Mouse (Mus musculus) C2C12 (cell line): Measurements from ENCODE around the gene Pecr. TPM values are rescaled to one million over a fixed set of nuclear protein-coding genes. Genes with fewer than 3 reads are reported as not detected.

Experiments
- H3K27me3 ChIP-seq: one replicate; pipeline ENCODE4 v1.6.1; 2011; ENCODE audit not compliant: control insufficient read depth, insufficient read depth, insufficient read length
- H3K36me3 ChIP-seq: one replicate; pipeline ENCODE4 v1.6.1; 2011; ENCODE audit not compliant: control insufficient read depth, insufficient read depth
- H3K4me3 ChIP-seq: one replicate; pipeline ENCODE4 v1.5.1; 2011; ENCODE audit warnings: mild to moderate bottlenecking, control low read depth; ENCODE audit not compliant: poor library complexity, insufficient read depth, severe bottlenecking
- H3K79me2 ChIP-seq: one replicate; pipeline ENCODE4 v1.6.1; 2011; ENCODE audit not compliant: control insufficient read depth, insufficient read depth
- H3K79me3 ChIP-seq: one replicate; pipeline ENCODE4 v1.6.1; 2011; ENCODE audit warnings: low read depth, control low read depth
- H3ac ChIP-seq: one replicate; pipeline ENCODE3; 2011; ENCODE audit warnings: low read depth; ENCODE audit not compliant: control insufficient read depth, insufficient read length
- CEBPB ChIP-seq: IDR thresholded peaks from one replicate; pipeline ENCODE4 v1.6.1; 2011; ENCODE audit warnings: low read depth, mild to moderate bottlenecking, control low read depth, moderate library complexity
- CTCF ChIP-seq: IDR thresholded peaks from one replicate; pipeline ENCODE4 v1.5.1; 2011; ENCODE audit not compliant: control insufficient read depth, insufficient read depth, insufficient read length
- FOSL1 ChIP-seq: IDR thresholded peaks from one replicate; pipeline ENCODE4 v1.8.0; 2011; ENCODE audit warnings: mild to moderate bottlenecking, low read length; ENCODE audit not compliant: poor library complexity, insufficient read depth, severe bottlenecking
- MAX ChIP-seq: IDR thresholded peaks from one replicate; pipeline ENCODE4 v1.6.1; 2011; ENCODE audit warnings: mild to moderate bottlenecking, control low read depth
- MYOD1 ChIP-seq: IDR thresholded peaks from one replicate; pipeline ENCODE4 v1.6.1; 2011; ENCODE audit warnings: low read depth; ENCODE audit not compliant: control insufficient read depth, insufficient read length
- MYOG ChIP-seq: IDR thresholded peaks from one replicate; pipeline ENCODE4 v1.6.1; 2011; ENCODE audit not compliant: control insufficient read depth, insufficient read length; ENCODE audit errors: extremely low read depth
- USF1 ChIP-seq: IDR thresholded peaks from one replicate; pipeline ENCODE4 v1.6.1; 2011; ENCODE audit warnings: low read depth, mild to moderate bottlenecking, control low read depth, moderate library complexity
- polyA plus RNA-seq: library from polyadenylated mRNA; unstranded; fragments of >200 nt; fragmentation: generic; extraction: Trizol; gene quantifications from one replicate; pipeline ENCODE4 v1.2.1, GENCODE M21; 2012; ENCODE audit warnings: missing spikeins

The Pecr gene
- polyA plus RNA-seq, 1 experiment: 16.8 TPM

DNA sequence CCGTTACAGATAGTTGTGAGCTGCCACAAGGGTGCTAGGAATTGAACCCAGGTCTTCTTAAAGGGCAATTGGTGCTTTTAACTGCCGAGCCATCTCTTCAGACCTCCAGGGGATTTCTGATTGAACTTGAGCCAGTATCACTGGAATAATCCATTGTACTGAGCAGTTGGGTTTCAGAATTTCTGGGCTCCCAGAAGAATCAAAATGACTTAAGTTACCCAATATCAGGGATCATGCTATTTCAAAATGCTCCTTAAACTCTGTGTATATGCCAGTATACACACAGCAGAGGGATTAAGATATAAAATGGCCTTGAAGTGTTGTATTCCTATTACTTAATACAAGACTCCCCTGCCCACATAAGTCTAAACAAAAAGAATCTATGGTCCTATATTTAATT, 7.8 kb upstream of the Pecr start:
- Histone ChIP-seq H3K4me3 (no peak overlapping the region), H3ac (no peak overlapping the region), H3K79me3 (no peaks in the 10 kb centered on the region), H3K79me2 (no peaks in the 10 kb centered on the region), H3K36me3 (no peaks in the 10 kb centered on the region), H3K27me3 (no peaks in the 10 kb centered on the region)
- TF ChIP-seq MYOD1: no peak
- no peak for TF ChIP-seq CTCF
- no peak for TF ChIP-seq MYOG
- TF ChIP-seq CEBPB: no peak
- TF ChIP-seq USF1: no peak
- TF ChIP-seq MAX: no peak
- TF ChIP-seq FOSL1: no peak

DNA sequence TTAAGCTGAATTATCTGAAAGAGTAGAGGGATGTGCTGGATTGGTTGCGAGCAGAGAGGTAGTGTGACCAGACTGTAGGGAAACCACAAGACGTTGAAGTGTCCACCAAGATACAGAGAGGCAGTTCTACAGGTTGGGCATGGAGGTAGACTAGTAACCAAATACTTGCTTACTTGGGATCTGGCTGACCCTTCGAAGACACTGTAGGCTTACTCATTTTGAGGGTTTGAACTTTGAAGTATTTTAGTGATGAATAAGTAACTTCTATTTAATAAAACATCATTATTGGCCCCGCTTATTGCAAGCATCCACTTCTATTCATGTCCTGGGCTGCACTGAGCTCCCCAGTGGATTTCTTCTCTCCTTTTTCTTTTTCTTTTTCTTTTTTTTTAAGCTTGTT, 7.3 kb upstream of the Pecr start:
- H3K79me2 ChIP-seq: no peaks in the 10 kb centered on the region
- no peak overlapping the region for H3ac ChIP-seq
- H3K4me3 ChIP-seq: no peak overlapping the region
- H3K79me3 ChIP-seq: no peaks in the 10 kb centered on the region
- no peaks in the 10 kb centered on the region for H3K36me3 ChIP-seq
- no peaks in the 10 kb centered on the region for H3K27me3 ChIP-seq
- TF ChIP-seq MAX: no peak
- no peak for TF ChIP-seq CTCF
- no peak for TF ChIP-seq FOSL1
- TF ChIP-seq CEBPB: no peak
- TF ChIP-seq USF1: no peak
- TF ChIP-seq MYOG: no peak
- no peak for TF ChIP-seq MYOD1

DNA sequence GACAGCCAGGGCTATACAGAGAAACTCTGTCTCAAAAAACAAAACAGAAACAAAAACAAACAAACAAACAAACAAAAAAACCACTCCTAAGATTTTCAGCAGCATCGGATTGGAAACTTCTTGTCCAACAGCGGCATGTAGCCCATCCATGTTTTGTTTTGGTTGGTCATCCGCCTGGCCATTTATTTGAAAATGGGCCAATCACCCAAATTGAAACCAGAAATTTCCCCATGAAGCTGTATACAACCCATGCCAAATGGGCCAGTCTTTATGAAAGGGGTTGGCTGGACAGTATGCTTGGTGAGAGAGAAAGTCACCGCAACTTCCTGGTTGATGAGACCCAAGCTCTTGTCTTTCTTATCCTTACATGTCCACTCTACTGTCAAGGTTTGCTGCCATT, 6.8 kb upstream of the Pecr start:
- H3K79me3 ChIP-seq: no peaks in the 10 kb centered on the region
- no peak for TF ChIP-seq MYOD1
- TF ChIP-seq FOSL1: no peak
- TF ChIP-seq CTCF: no peak
- TF ChIP-seq CEBPB: no peak
- no peak for TF ChIP-seq USF1
- TF ChIP-seq MYOG: no peak
- TF ChIP-seq MAX: no peak
- no peak overlapping the region for H3K4me3 ChIP-seq
- H3K79me2 ChIP-seq: no peaks in the 10 kb centered on the region
- no peaks in the 10 kb centered on the region for H3K36me3 ChIP-seq
- no peak overlapping the region for H3ac ChIP-seq
- H3K27me3 ChIP-seq: no peaks in the 10 kb centered on the region

DNA sequence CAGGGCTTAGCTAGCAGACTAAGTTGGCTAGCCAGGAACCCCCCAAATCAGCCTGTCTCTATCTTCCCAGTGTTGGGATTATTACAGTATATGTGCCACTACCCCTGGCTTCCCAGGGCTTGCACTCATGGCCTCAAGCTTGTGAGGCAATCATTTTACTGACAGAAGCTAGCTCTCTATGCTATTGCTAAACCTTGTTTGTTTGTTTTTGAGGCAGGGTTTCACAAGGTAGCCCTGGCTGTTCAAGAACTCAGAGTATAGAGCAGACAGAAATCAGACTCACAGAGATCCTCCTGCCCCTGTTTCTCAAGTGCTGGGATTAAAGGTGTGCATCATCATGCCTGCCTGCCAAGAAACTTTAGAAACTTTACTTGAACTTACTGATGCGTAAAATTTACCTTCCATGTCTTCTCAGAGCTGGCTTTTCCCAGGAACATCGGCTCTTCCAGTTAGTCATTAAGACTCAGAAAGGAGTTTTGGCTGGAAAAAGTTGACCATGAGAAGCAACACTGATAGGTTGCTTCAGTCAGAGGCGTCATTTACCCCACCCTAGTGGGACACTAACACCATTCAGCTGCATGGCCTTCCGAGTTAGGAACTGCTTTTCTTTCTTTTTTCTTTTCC, 4.5 kb upstream of the Pecr start:
- H3K79me2 ChIP-seq: no peaks in the 10 kb centered on the region
- no peak overlapping the region for H3ac ChIP-seq
- H3K4me3 ChIP-seq: no peak overlapping the region
- no peaks in the 10 kb centered on the region for H3K36me3 ChIP-seq
- H3K79me3 ChIP-seq: no peaks in the 10 kb centered on the region
- TF ChIP-seq USF1 (no peak), CTCF (no peak), MYOG (no peak), FOSL1 (no peak), CEBPB (no peak), MYOD1 (no peak), MAX (no peak)
- H3K27me3 ChIP-seq: no peaks in the 10 kb centered on the region

DNA sequence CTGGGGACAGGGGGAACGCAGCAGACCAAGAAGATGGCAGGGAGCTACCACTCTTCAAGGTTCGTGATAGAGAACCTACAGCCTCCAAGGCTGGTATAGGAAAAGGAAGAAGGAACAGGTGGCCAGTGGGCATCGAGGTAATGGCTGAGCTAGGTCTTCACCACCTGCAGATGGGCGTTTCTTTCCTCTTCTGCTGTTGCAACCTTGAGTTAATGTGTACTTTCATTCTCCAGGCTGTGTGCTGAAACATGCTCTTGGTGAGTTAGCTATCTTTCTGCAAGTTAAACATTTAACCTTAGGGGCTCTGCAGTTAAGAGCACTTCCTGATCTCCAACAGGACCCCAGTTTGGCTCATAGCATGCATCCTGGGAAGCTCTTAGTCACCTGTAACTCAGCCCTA, 3.8 kb upstream of the Pecr start:
- no peak overlapping the region for H3ac ChIP-seq
- no peaks in the 10 kb centered on the region for H3K79me3 ChIP-seq
- no peaks in the 10 kb centered on the region for H3K79me2 ChIP-seq
- H3K27me3 ChIP-seq: no peaks in the 10 kb centered on the region
- no peak for TF ChIP-seq CTCF
- no peak for TF ChIP-seq CEBPB
- no peak for TF ChIP-seq MYOG
- TF ChIP-seq USF1: no peak
- no peak for TF ChIP-seq MYOD1
- no peaks in the 10 kb centered on the region for H3K36me3 ChIP-seq
- no peak overlapping the region for H3K4me3 ChIP-seq

DNA sequence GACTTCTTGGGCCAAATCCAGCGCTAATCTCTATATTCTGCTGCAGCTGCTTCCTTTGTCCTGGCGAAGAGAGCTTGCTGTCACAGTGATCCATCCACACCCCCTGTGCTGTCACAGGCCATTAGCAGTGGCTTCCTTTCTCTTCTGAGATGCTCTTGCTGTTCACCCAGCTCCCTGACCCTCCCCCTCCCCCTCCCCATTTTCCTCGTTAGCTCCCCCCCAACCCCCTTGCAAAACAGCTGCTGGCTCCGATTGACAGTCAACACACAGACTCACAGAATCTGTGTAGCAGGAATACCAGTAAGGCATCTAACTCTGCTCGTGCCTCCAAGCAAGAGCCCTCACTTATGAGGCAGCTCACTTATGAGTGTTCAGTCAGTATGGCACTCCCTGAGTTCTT, 2.8 kb upstream of the Pecr start:
- Histone ChIP-seq H3K27me3 (no peaks in the 10 kb centered on the region), H3K36me3 (no peaks in the 10 kb centered on the region), H3K79me3 (no peaks in the 10 kb centered on the region), H3K4me3 (no peak overlapping the region), H3K79me2 (no peaks in the 10 kb centered on the region), H3ac (no peak overlapping the region)
- no peak for TF ChIP-seq MYOD1
- TF ChIP-seq CEBPB: no peak
- TF ChIP-seq FOSL1: no peak
- no peak for TF ChIP-seq MYOG
- no peak for TF ChIP-seq CTCF
- TF ChIP-seq USF1: no peak
- TF ChIP-seq MAX: no peak
